Mouse (Mus musculus): ENCODE results near the gene Misp.

- no peak for TF ChIP-seq EP300 (IDR thresholded peaks at IDR 0.05)
- TF ChIP-seq CTCF (IDR thresholded peaks at IDR 0.05) = no peak
Observed at GRCm38 (mm10) chr10:79794491-79794931, 26.3 kb upstream of the Misp start.
